Mouse (Mus musculus) ES-E14 (cell line): ENCODE data around the gene Kpna1.

Experiments used
- CHD2 ChIP-seq: IDR thresholded peaks from 2 replicates; pipeline ENCODE4 v1.6.1; 2014; ENCODE audit warnings: mild to moderate bottlenecking, low read depth, low read length, inconsistent platforms
- ZC3H11A ChIP-seq: IDR thresholded peaks from 2 replicates; pipeline ENCODE4 v1.6.1; 2012; ENCODE audit warnings: low read depth, mild to moderate bottlenecking, inconsistent platforms, low read length, borderline replicate concordance
- ZNF384 ChIP-seq: IDR thresholded peaks from 2 replicates; pipeline ENCODE4 v1.6.1; 2012; ENCODE audit warnings: low read depth, low read length, inconsistent platforms

DNA sequence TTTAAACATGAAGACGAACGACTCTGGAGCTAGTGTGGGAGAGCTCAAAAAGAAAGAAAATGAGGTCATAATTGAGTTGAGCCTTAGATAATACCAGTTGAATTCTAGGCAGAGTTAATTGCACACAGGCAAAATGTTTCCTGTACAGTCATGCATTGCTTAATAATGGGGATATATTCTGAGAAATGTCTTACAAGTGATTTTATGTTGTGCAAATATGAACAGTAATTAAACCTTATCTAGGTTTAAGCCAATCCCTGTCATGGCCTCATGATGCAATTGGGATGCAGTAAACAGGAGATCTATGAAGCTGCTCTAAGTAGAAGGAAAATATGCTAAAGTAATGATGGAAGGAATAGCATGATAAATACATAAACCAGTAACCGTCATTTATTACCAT, 96.2 kb downstream of the Kpna1 start:
- TF ChIP-seq ZC3H11A (no peak), ZNF384 (no peak), CHD2 (no peak)
